Mouse (Mus musculus): ENCODE results near the gene Il17rc.
A peak's percentile ranks its signal among the peaks of the same experiment; 100 is the strongest.

DNA sequence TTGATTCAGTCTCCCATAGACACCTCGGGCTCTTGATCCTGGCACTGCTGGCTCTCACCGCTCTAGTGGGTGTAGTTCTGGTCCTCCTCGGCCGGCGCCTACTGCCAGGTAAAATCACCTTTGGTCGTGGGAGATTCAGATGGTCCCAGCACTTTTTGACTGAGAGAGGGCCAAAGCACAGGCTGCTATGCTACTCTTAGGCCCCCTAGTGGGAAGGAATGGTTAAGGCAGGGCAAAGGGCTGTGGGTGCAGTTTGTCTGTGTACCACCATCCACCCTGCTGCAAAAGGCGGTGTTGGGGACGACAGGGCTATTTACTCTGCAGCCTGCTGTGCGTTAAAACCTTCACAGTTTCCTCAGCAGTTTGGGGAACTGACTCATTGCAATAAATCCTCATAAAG is 2.2 kb upstream of the Il17rc start:
- no peak for TF ChIP-seq POLR2A (IDR thresholded peaks at IDR 0.05; ENCODE audit: extremely low read depth, insufficient read depth, low read length)
- TF ChIP-seq CTCF (IDR thresholded peaks at IDR 0.05; ENCODE audit: low read depth, low read length): peak; percentile 90

Measured in liver, adult 2 months (tissue).